In genomic region chr19:12595135-12595529, GRCm38 (mm10) we compare ENCODE assay signal across 8 mouse cellular contexts. TPM values are rescaled to one million over a fixed set of nuclear protein-coding genes. Genes with fewer than 3 reads are reported as not detected.
DNase-seq lines count a peak whose midpoint lies in the region; ATAC-seq and TF ChIP-seq lines count a peak whose summit lies in the region.
"Had no signal": no experiment of that assay in that cellular context is flagged by ENCODE, and none has a peak within 500 bp of the region (broad histone marks: within the 10 kb centered on the region; RNA-seq: fewer than 3 reads in every experiment).

No protein-coding gene starts in this region.

- H3K27ac ChIP-seq in layer of hippocampus, adult 2 months, result no peak overlapping the region
- H3K27ac ChIP-seq in forebrain, embryonic 14.5 days (ENCODE audit: low read depth, low read length), result no peak overlapping the region
- H3K27ac ChIP-seq in limb, embryonic 11.5 days (replicated peaks; ENCODE audit: low read depth, low read length), result no peak overlapping the region
- H3K27ac ChIP-seq in neural tube, embryonic 15.5 days (replicated peaks), result no peak overlapping the region

- H3K4me1 ChIP-seq in forebrain, embryonic 14.5 days (ENCODE audit: control insufficient read depth, insufficient read depth, low read length), result no peaks in the 10 kb centered on the region; the same call in 1 of the 2 replicates
- H3K4me1 ChIP-seq in limb, embryonic 11.5 days (ENCODE audit: control insufficient read depth, insufficient read depth, low read length), result no peaks in the 10 kb centered on the region
- H3K4me1 ChIP-seq in neural tube, embryonic 15.5 days, result peaks cover 13% of the 10 kb centered on the region

- no peak overlapping the region for H3K9ac ChIP-seq in forebrain, embryonic 14.5 days (ENCODE audit: low read length)
- no peak overlapping the region for H3K9ac ChIP-seq in limb, embryonic 11.5 days (ENCODE audit: low read length)
- peak overlapping the region; percentile 86 for H3K9ac ChIP-seq in neural tube, embryonic 15.5 days (replicated peaks)

- no peak for DNase-seq in layer of hippocampus, adult 2 months (ENCODE audit: low spot score in 2 of 2)
- DNase-seq in layer of hippocampus, adult 9-10 months (ENCODE audit: low spot score), result no peak
- DNase-seq in forebrain, embryonic 14.5 days (ENCODE audit: low spot score), result no peak
- DNase-seq in limb, embryonic 11.5 days (ENCODE audit: low spot score), result no peak
- DNase-seq in spleen, postnatal 14 days (ENCODE audit: low spot score in 2 of 2), result no peak
- no peak for DNase-seq in embryo, embryonic 10 days (ENCODE audit: low spot score)

- no peaks in the 10 kb centered on the region for H3K9me3 ChIP-seq in forebrain, embryonic 14.5 days (replicated peaks; ENCODE audit: control insufficient read depth, low read length)
- no peaks in the 10 kb centered on the region for H3K9me3 ChIP-seq in limb, embryonic 11.5 days (ENCODE audit: control insufficient read depth, low read length)
- H3K9me3 ChIP-seq in neural tube, embryonic 15.5 days (replicated peaks), result no peaks in the 10 kb centered on the region

- no peaks in the 10 kb centered on the region for H3K36me3 ChIP-seq in forebrain, embryonic 14.5 days (ENCODE audit: control insufficient read depth, insufficient read depth, low read length)
- no peaks in the 10 kb centered on the region for H3K36me3 ChIP-seq in limb, embryonic 11.5 days (ENCODE audit: control insufficient read depth, insufficient read depth, low read length)
- H3K36me3 ChIP-seq in neural tube, embryonic 15.5 days, result no peaks in the 10 kb centered on the region

- H3K4me2 ChIP-seq in forebrain, embryonic 14.5 days (ENCODE audit: low read length), result peak overlapping the region; percentile 98
- peak overlapping the region; percentile 98; the same call in 1 of the 2 replicates for H3K4me2 ChIP-seq in limb, embryonic 11.5 days (ENCODE audit: low read depth, severe bottlenecking)
- peak overlapping the region; percentile 91 for H3K4me2 ChIP-seq in neural tube, embryonic 15.5 days

- no peaks in the 10 kb centered on the region for H3K27me3 ChIP-seq in forebrain, embryonic 14.5 days (replicated peaks; ENCODE audit: control insufficient read depth, insufficient read depth, low read length)
- peaks cover 4% of the 10 kb centered on the region; the same call in 1 of the 2 replicates for H3K27me3 ChIP-seq in limb, embryonic 11.5 days (ENCODE audit: control insufficient read depth, insufficient read depth, low read length)
- no peaks in the 10 kb centered on the region for H3K27me3 ChIP-seq in neural tube, embryonic 15.5 days (replicated peaks)

- 63% methylated on average over 2 of the region's 2 CpGs for WGBS in forebrain, embryonic 14.5 days
- WGBS in limb, embryonic 11.5 days, result 57% methylated on average over 2 of the region's 2 CpGs
- 51% methylated on average over 2 of the region's 2 CpGs for WGBS in neural tube, embryonic 15.5 days

- peak overlapping the region; percentile 82; the same call in 1 of the 2 replicates for H3K4me3 ChIP-seq in layer of hippocampus, adult 2 months
- peak overlapping the region; percentile 55 for H3K4me3 ChIP-seq in forebrain, embryonic 14.5 days (ENCODE audit: low read depth, low read length)
- H3K4me3 ChIP-seq in limb, embryonic 11.5 days (ENCODE audit: low read depth, low read length), result no peak overlapping the region
- peak overlapping the region; percentile 84 for H3K4me3 ChIP-seq in neural tube, embryonic 15.5 days (replicated peaks)

- ATAC-seq in forebrain, embryonic 14.5 days, result no peak; the same call in 1 of the 2 replicates
- ATAC-seq in limb, embryonic 11.5 days (ENCODE audit: insufficient number of reproducible peaks, low FRiP score, low TSS enrichment, low read depth), result no peak; the same call in 1 of the 2 replicates
- ATAC-seq in neural tube, embryonic 15.5 days (ENCODE audit: low FRiP score), result no peak; the same call in 1 of the 2 replicates

- TF ChIP-seq CTCF in layer of hippocampus, adult 2 months (conservative IDR thresholded peaks at IDR 0.05), result no peak

RNA-seq across cellular contexts. Expression of gene Gm4952, which starts 4.6 kb away (rescaled TPM):
- total RNA-seq in layer of hippocampus, adult 2 months (2021), result not detected
- not detected in 2 replicates for polyA plus RNA-seq in forebrain, embryonic 14.5 days (2014; fragmentation: Nextera tagmentation; extraction: Ambion mirVana)
- not detected in 2 replicates for polyA plus RNA-seq in limb, embryonic 11.5 days (2014; fragmentation: Nextera tagmentation; extraction: Ambion mirVana)
- polyA plus RNA-seq in neural tube, embryonic 15.5 days (2015; fragmentation: Nextera tagmentation; extraction: Ambion mirVana), result 0.13 and 0.15 TPM in 2 replicates
- polyA plus RNA-seq: macrophage had no signal

RNA-seq across cellular contexts. Expression of gene Glyat, which starts 38.0 kb away (rescaled TPM):
- under 1 TPM in 1 of 2 experiments, not detected in 1; 0.20 TPM for total RNA-seq in layer of hippocampus, adult 2 months (2021)
- not detected in 2 replicates for polyA plus RNA-seq in forebrain, embryonic 14.5 days (2014; fragmentation: Nextera tagmentation; extraction: Ambion mirVana)
- not detected in 2 replicates for polyA plus RNA-seq in limb, embryonic 11.5 days (2014; fragmentation: Nextera tagmentation; extraction: Ambion mirVana)
- 0.22 TPM in 1 of 2 replicates, not detected in the other for polyA plus RNA-seq in neural tube, embryonic 15.5 days (2015; fragmentation: Nextera tagmentation; extraction: Ambion mirVana)
- polyA plus RNA-seq: macrophage had no signal

RNA-seq across cellular contexts. Expression of gene Fam111a, which starts 49.6 kb away (rescaled TPM):
- total RNA-seq in layer of hippocampus, adult 2 months (2021), result 1 to 10 TPM; 1.5 to 2.0 TPM
- 9.9 and 10.9 TPM in 2 replicates for polyA plus RNA-seq in forebrain, embryonic 14.5 days (2014; fragmentation: Nextera tagmentation; extraction: Ambion mirVana)
- polyA plus RNA-seq in limb, embryonic 11.5 days (2014; fragmentation: Nextera tagmentation; extraction: Ambion mirVana), result 24.9 and 26.5 TPM in 2 replicates
- polyA plus RNA-seq in neural tube, embryonic 15.5 days (2015; fragmentation: Nextera tagmentation; extraction: Ambion mirVana), result 6.2 and 11.7 TPM in 2 replicates
